Mouse (Mus musculus): ENCODE measurements around the gene L1td1. TPM values are rescaled to one million over a fixed set of nuclear protein-coding genes. Genes with fewer than 3 reads are reported as not detected.

Gene L1td1
- total RNA-seq, 2 experiments from 2014 or later, result not detected

Other genes with a start within 250 kb of the L1td1 start
- 1 to 10 TPM; 2.3 to 2.8 TPM for gene Kank4, start 90.8 kb downstream of the L1td1 start, total RNA-seq (2021)
- not detected for gene I0C0044D17Rik, start 97.1 kb downstream of the L1td1 start, total RNA-seq (2021)
- 10 to 100 TPM; 18.4 to 24.5 TPM for gene Usp1, start 197.1 kb downstream of the L1td1 start, total RNA-seq (2021)